Mouse (Mus musculus): ENCODE data around the gene Slc16a5. TPM values are rescaled to one million over a fixed set of nuclear protein-coding genes. Genes with fewer than 3 reads are reported as not detected.
A peak's percentile ranks its signal among the peaks of the same experiment; 100 is the strongest.
"Not testable (repeated sequence)": the region's sequence is repeated elsewhere in the genome, so short reads cannot be mapped to it uniquely, and the experiment has no call there.

Gene Slc16a5
- polyA plus RNA-seq, 1 experiment from 2014 or later = 0.20 TPM

GRCm38 (mm10) chr11:115485155-115485554 is 22.9 kb downstream of the Slc16a5 start:
- Histone ChIP-seq H3K27me3 (no peaks in the 10 kb centered on the region), H3K9me3 (no peaks in the 10 kb centered on the region), H3K27ac (replicated peaks) (no peak overlapping the region), H3K4me3 (no peak overlapping the region), H3K4me1 (peaks cover 13% of the 10 kb centered on the region), H3K9ac (replicated peaks) (0 out of 2 replicates have a peak overlapping the region, but pooled peaks have one; percentile 17), H3K36me3 (peaks cover 13% of the 10 kb centered on the region; the same call in 1 of the 2 replicates), H3K4me2 (replicated peaks) (no peak overlapping the region)
- WGBS = 28% methylated on average over 12 of the region's 12 CpGs
- ATAC-seq (ENCODE audit: low FRiP score, low read depth) = no peak

GRCm38 (mm10) chr11:115488551-115489104 is 26.4 kb downstream of the Slc16a5 start:
- WGBS = 80% methylated on average over 19 of the region's 19 CpGs
- no peaks in the 10 kb centered on the region for H3K9me3 ChIP-seq
- H3K4me3 ChIP-seq = no peak overlapping the region
- ATAC-seq (ENCODE audit: low FRiP score, low read depth) = no peak
- peaks cover 8% of the 10 kb centered on the region for H3K27me3 ChIP-seq
- no peak overlapping the region for H3K4me2 ChIP-seq (replicated peaks)
- H3K27ac ChIP-seq (replicated peaks) = no peak overlapping the region
- 0 out of 2 replicates have a peak, but pooled peaks cover 13% of the 10 kb centered on the region for H3K36me3 ChIP-seq
- peaks cover 33% of the 10 kb centered on the region for H3K4me1 ChIP-seq
- no peak overlapping the region for H3K9ac ChIP-seq (replicated peaks)

GRCm38 (mm10) chr11:115490441-115491355 is 28.4 kb downstream of the Slc16a5 start:
- Histone ChIP-seq H3K27me3 (peaks cover 13% of the 10 kb centered on the region), H3K4me2 (replicated peaks) (peak overlapping the region; percentile 78), H3K9ac (replicated peaks) (peak overlapping the region; percentile 70), H3K36me3 (0 out of 2 replicates have a peak, but pooled peaks cover 13% of the 10 kb centered on the region), H3K9me3 (no peaks in the 10 kb centered on the region), H3K4me3 (peak overlapping the region; percentile 71), H3K27ac (replicated peaks) (peak overlapping the region; percentile 80), H3K4me1 (peaks cover 21% of the 10 kb centered on the region)
- 23% methylated on average over 25 of the region's 25 CpGs for WGBS
- peak; percentile 65 for ATAC-seq (ENCODE audit: low FRiP score, low read depth)

GRCm38 (mm10) chr11:115491356-115492083 is 29.2 kb downstream of the Slc16a5 start, which contains the start of gene Nt5c:
Gene Nt5c (minus strand): TSS chr11:115491862.
- Histone ChIP-seq H3K4me2 (replicated peaks) (peak within 1 kb of the TSS; percentile 78), H3K4me1 (peaks cover 21% of the 10 kb centered on the region), H3K27me3 (peaks cover 13% of the 10 kb centered on the region), H3K9ac (replicated peaks) (peak within 1 kb of the TSS; percentile 70), H3K36me3 (0 out of 2 replicates have a peak, but pooled peaks cover 13% of the 10 kb centered on the region), H3K9me3 (no peaks in the 10 kb centered on the region), H3K27ac (replicated peaks) (peak within 1 kb of the TSS; percentile 80), H3K4me3 (peak within 1 kb of the TSS; percentile 71)
- ATAC-seq (ENCODE audit: low FRiP score, low read depth) = peak; percentile 84
- WGBS = under 1% methylated on average over 43 of the region's 43 CpGs

- H3K27me3 ChIP-seq = peaks cover 13% of the 10 kb centered on the region
- H3K27ac ChIP-seq (replicated peaks) = no peak overlapping the region
- ATAC-seq (ENCODE audit: low FRiP score, low read depth) = no peak
- peaks cover 20% of the 10 kb centered on the region for H3K36me3 ChIP-seq
- 39% methylated on average over 6 of the region's 6 CpGs for WGBS
- H3K4me2 ChIP-seq (replicated peaks) = peak overlapping the region; percentile 78
- H3K9ac ChIP-seq (replicated peaks) = peak overlapping the region; percentile 70
- no peaks in the 10 kb centered on the region for H3K9me3 ChIP-seq
- peak overlapping the region; percentile 71 for H3K4me3 ChIP-seq
- peaks cover 21% of the 10 kb centered on the region for H3K4me1 ChIP-seq
Measured at GRCm38 (mm10) chr11:115492387-115492786, 30.1 kb downstream of the Slc16a5 start.

- Histone ChIP-seq H3K36me3 (peaks cover 47% of the 10 kb centered on the region), H3K27me3 (peaks cover 13% of the 10 kb centered on the region), H3K4me1 (peaks cover 11% of the 10 kb centered on the region)
- H3K4me2 ChIP-seq (replicated peaks); ATAC-seq (ENCODE audit: low FRiP score, low read depth); H3K4me3 ChIP-seq; H3K9me3 ChIP-seq; H3K27ac ChIP-seq (replicated peaks); H3K9ac ChIP-seq (replicated peaks): not testable (repeated sequence)
- 92% methylated on average over 9 of the region's 9 CpGs for WGBS
Measured at GRCm38 (mm10) chr11:115496559-115496958, 34.3 kb downstream of the Slc16a5 start.

GRCm38 (mm10) chr11:115502636-115503035 is 40.4 kb downstream of the Slc16a5 start:
- no peak for ATAC-seq (ENCODE audit: low FRiP score, low read depth)
- WGBS = 95% methylated on average over 6 of the region's 6 CpGs
- no peak overlapping the region for H3K4me3 ChIP-seq
- peaks cover 62% of the 10 kb centered on the region for H3K36me3 ChIP-seq
- H3K27me3 ChIP-seq = no peaks in the 10 kb centered on the region
- no peaks in the 10 kb centered on the region for H3K9me3 ChIP-seq
- no peak overlapping the region for H3K4me2 ChIP-seq (replicated peaks)
- H3K4me1 ChIP-seq = peaks cover 17% of the 10 kb centered on the region
- no peak overlapping the region for H3K27ac ChIP-seq (replicated peaks)
- H3K9ac ChIP-seq (replicated peaks) = no peak overlapping the region

GRCm38 (mm10) chr11:115506586-115506985 is 44.3 kb downstream of the Slc16a5 start:
- 66% methylated on average over 3 of the region's 3 CpGs for WGBS
- Histone ChIP-seq H3K4me3 (no peak overlapping the region), H3K4me2 (replicated peaks) (no peak overlapping the region)

GRCm38 (mm10) chr11:115508061-115508460 is 45.8 kb downstream of the Slc16a5 start:
- WGBS = 81% methylated on average over 2 of the region's 2 CpGs

More at GRCm38 (mm10) chr11:115506586-115506985, 44.3 kb downstream of the Slc16a5 start:
- H3K27ac ChIP-seq (replicated peaks) = no peak overlapping the region
- no peak for ATAC-seq (ENCODE audit: low FRiP score, low read depth)
- no peaks in the 10 kb centered on the region for H3K9me3 ChIP-seq
- no peaks in the 10 kb centered on the region for H3K27me3 ChIP-seq
- no peak overlapping the region for H3K9ac ChIP-seq (replicated peaks)
- H3K4me1 ChIP-seq = peaks cover 52% of the 10 kb centered on the region
- H3K36me3 ChIP-seq = peaks cover 24% of the 10 kb centered on the region

GRCm38 (mm10) chr11:115509773-115510506 is 47.7 kb downstream of the Slc16a5 start:
- Histone ChIP-seq H3K4me2 (replicated peaks) (peak overlapping the region; percentile 77), H3K27ac (replicated peaks) (0 out of 2 replicates have a peak overlapping the region, but pooled peaks have one; percentile 42), H3K27me3 (no peaks in the 10 kb centered on the region), H3K4me1 (peaks cover 57% of the 10 kb centered on the region), H3K36me3 (no peaks in the 10 kb centered on the region), H3K4me3 (peak overlapping the region; percentile 92), H3K9ac (replicated peaks) (peak overlapping the region; percentile 39), H3K9me3 (no peaks in the 10 kb centered on the region)
- 43% methylated on average over 6 of the region's 6 CpGs for WGBS
- no peak for ATAC-seq (ENCODE audit: low FRiP score, low read depth)

More at GRCm38 (mm10) chr11:115508061-115508460, 45.8 kb downstream of the Slc16a5 start:
- Histone ChIP-seq H3K9me3 (no peaks in the 10 kb centered on the region), H3K4me3 (no peak overlapping the region), H3K36me3 (peaks cover 12% of the 10 kb centered on the region), H3K4me1 (peaks cover 56% of the 10 kb centered on the region), H3K4me2 (replicated peaks) (no peak overlapping the region), H3K9ac (replicated peaks) (no peak overlapping the region), H3K27ac (replicated peaks) (no peak overlapping the region), H3K27me3 (no peaks in the 10 kb centered on the region)
- no peak for ATAC-seq (ENCODE audit: low FRiP score, low read depth)

GRCm38 (mm10) chr11:115510507-115510888 is 48.2 kb downstream of the Slc16a5 start:
- Histone ChIP-seq H3K27me3 (no peaks in the 10 kb centered on the region), H3K36me3 (no peaks in the 10 kb centered on the region), H3K27ac (replicated peaks) (no peak overlapping the region), H3K4me2 (replicated peaks) (peak overlapping the region; percentile 77), H3K4me3 (peak overlapping the region; percentile 92), H3K4me1 (peaks cover 60% of the 10 kb centered on the region), H3K9ac (replicated peaks) (peak overlapping the region; percentile 98; the same call in 1 of the 2 replicates), H3K9me3 (no peaks in the 10 kb centered on the region)
- ATAC-seq (ENCODE audit: low FRiP score, low read depth) = no peak
- WGBS = 70% methylated on average over 5 of the region's 5 CpGs
